Mouse (Mus musculus) MEL (cell line): ENCODE measurements at regions not wholly inside any gene's neighbourhood (a gene's known extent, or its start where the extent isn't known, plus 50 kb on each side); places are given as distances from the start of the nearest gene placed in this dataset.

Experiments used
- DNase-seq: peaks from one replicate; pipeline ENCODE4 v3.0.0; 2011; ENCODE audit warnings: low read depth, low spot score
- H3K27ac ChIP-seq: 2 replicates; pipeline ENCODE4 v1.5.1; 2012; ENCODE audit warnings: low read depth, mild to moderate bottlenecking, control low read depth, low read length, moderate library complexity; ENCODE audit not compliant: control insufficient read depth
- H3K27me3 ChIP-seq, 2 experiments: fragments of 150-350 bp in 1 of 2; sonication (generic) in 1 of 2; 2 replicates each; pipeline ENCODE4 v1.6.1; 2012; ENCODE audit warnings: low read length in 2 of 2, mild to moderate bottlenecking in 2 of 2, improper control_type of control experiment in 1 of 2, moderate library complexity in 1 of 2; ENCODE audit not compliant: insufficient read depth in 2 of 2, control insufficient read depth in 1 of 2
- H3K36me3 ChIP-seq, 2 experiments: 2 replicates each; pipeline ENCODE4 v1.6.1; 2012 to 2014; ENCODE audit warnings: low read length in 2 of 2, improper control_type of control experiment in 1 of 2, inconsistent platforms in 1 of 2, mild to moderate bottlenecking in 1 of 2; ENCODE audit not compliant: insufficient read depth in 2 of 2, control insufficient read depth in 1 of 2
- H3K4me1 ChIP-seq, 2 experiments: fragments of 150-350 bp in 1 of 2; sonication (generic) in 1 of 2; 2 replicates each; pipeline ENCODE4 v1.6.1; 2012; ENCODE audit warnings: low read length in 2 of 2, improper control_type of control experiment in 1 of 2, mild to moderate bottlenecking in 1 of 2; ENCODE audit not compliant: insufficient read depth in 2 of 2, control insufficient read depth in 1 of 2
- H3K4me3 ChIP-seq, 2 experiments: fragments of 150-350 bp in 1 of 2; sonication (generic) in 1 of 2; 2 replicates each; pipeline ENCODE4 v1.5.1; 2012; ENCODE audit warnings: low read depth in 2 of 2, low read length in 2 of 2, mild to moderate bottlenecking in 2 of 2, moderate library complexity in 2 of 2, control low read depth in 1 of 2, improper control_type of control experiment in 1 of 2; ENCODE audit not compliant: control insufficient read depth in 1 of 2, insufficient read depth in 1 of 2
- H3K79me2 ChIP-seq: 2 replicates; pipeline ENCODE4 v1.6.1; 2012; ENCODE audit warnings: mild to moderate bottlenecking, low read length, moderate library complexity; ENCODE audit not compliant: control insufficient read depth, poor library complexity, insufficient read depth
- H3K9ac ChIP-seq: 2 replicates; pipeline ENCODE4 v1.6.1; 2012; ENCODE audit warnings: low read depth, mild to moderate bottlenecking, control low read depth, low read length, moderate library complexity; ENCODE audit not compliant: control insufficient read depth, poor library complexity, severe bottlenecking
- H3K9me3 ChIP-seq: fragments of 150-350 bp; sonication (generic); replicated peaks from 2 replicates; pipeline ENCODE4 v1.6.1; 2012; ENCODE audit warnings: mild to moderate bottlenecking, low read length, improper control_type of control experiment, moderate library complexity; ENCODE audit not compliant: insufficient read depth
- BHLHE40 ChIP-seq: IDR thresholded peaks from 2 replicates; pipeline ENCODE4 v1.6.1; 2012; ENCODE audit warnings: low read depth, mild to moderate bottlenecking, inconsistent platforms, low read length, improper control_type of control experiment, borderline replicate concordance
- CHD2 ChIP-seq: IDR thresholded peaks from 2 replicates; pipeline ENCODE4 v1.6.1; 2011; ENCODE audit warnings: low read length, improper control_type of control experiment
- CTCF ChIP-seq, 3 experiments: IDR thresholded peaks in 2 of 3; conservative IDR thresholded peaks in 1 of 3; 2 replicates each; pipeline ENCODE4 v1.5.1; 2011 to 2012; ENCODE audit warnings: low read length in 3 of 3, low read depth in 2 of 3, mild to moderate bottlenecking in 2 of 3, improper control_type of control experiment in 1 of 3, inconsistent platforms in 1 of 3, mixed read lengths in 1 of 3, moderate library complexity in 1 of 3; ENCODE audit not compliant: control insufficient read depth in 1 of 3, insufficient read depth in 1 of 3, poor library complexity in 1 of 3, severe bottlenecking in 1 of 3
- E2F4 ChIP-seq: IDR thresholded peaks from 2 replicates; pipeline ENCODE4 v1.6.1; 2011; ENCODE audit warnings: low read depth, low read length, improper control_type of control experiment, borderline replicate concordance
- EP300 ChIP-seq, 2 experiments: IDR thresholded peaks; 2 replicates each; pipeline ENCODE4 v1.6.1; 2011; ENCODE audit warnings: improper control_type of control experiment in 2 of 2, low read length in 2 of 2, low read depth in 1 of 2, mild to moderate bottlenecking in 1 of 2
- ETS1 ChIP-seq: IDR thresholded peaks from 2 replicates; pipeline ENCODE4 v1.6.1; 2012; ENCODE audit warnings: low read depth, mild to moderate bottlenecking, inconsistent platforms, low read length, improper control_type of control experiment, moderate library complexity
- GABPA ChIP-seq: IDR thresholded peaks from 2 replicates; pipeline ENCODE4 v1.6.1; 2012; ENCODE audit warnings: low read depth, mild to moderate bottlenecking, inconsistent platforms, low read length, improper control_type of control experiment, moderate library complexity
- GATA1 ChIP-seq: IDR thresholded peaks from 2 replicates; pipeline ENCODE4 v1.6.1; 2011; ENCODE audit warnings: low read depth, low read length, improper control_type of control experiment
- HCFC1 ChIP-seq: IDR thresholded peaks from 2 replicates; pipeline ENCODE4 v1.6.1; 2012; ENCODE audit warnings: low read depth, mild to moderate bottlenecking, inconsistent platforms, low read length, improper control_type of control experiment, moderate library complexity
- KAT2A ChIP-seq: conservative IDR thresholded peaks from 2 replicates; pipeline ENCODE4 v1.6.1; 2012; ENCODE audit warnings: low read depth, low read length, improper control_type of control experiment, inconsistent platforms
- MAFK ChIP-seq: IDR thresholded peaks from 2 replicates; pipeline ENCODE4 v1.6.1; 2011; ENCODE audit warnings: low read depth, mild to moderate bottlenecking, low read length, improper control_type of control experiment, borderline replicate concordance
- MAZ ChIP-seq: IDR thresholded peaks from 2 replicates; pipeline ENCODE4 v1.6.1; 2012; ENCODE audit warnings: low read depth, mild to moderate bottlenecking, inconsistent platforms, low read length, improper control_type of control experiment
- NELFE ChIP-seq: IDR thresholded peaks from 2 replicates; pipeline ENCODE4 v1.6.1; 2011; ENCODE audit warnings: low read depth, low read length, improper control_type of control experiment
- NRF1 ChIP-seq: IDR thresholded peaks from 2 replicates; pipeline ENCODE4 v1.6.1; 2014; ENCODE audit warnings: low read depth, mild to moderate bottlenecking, inconsistent platforms, low read length, improper control_type of control experiment, moderate library complexity; ENCODE audit not compliant: poor library complexity, insufficient read depth, severe bottlenecking
- POLR2AphosphoS2 ChIP-seq: IDR thresholded peaks from 2 replicates; pipeline ENCODE4 v1.6.1; 2011; ENCODE audit warnings: low read length, improper control_type of control experiment
- POLR2AphosphoS5 ChIP-seq: IDR thresholded peaks from 2 replicates; pipeline ENCODE4 v1.6.1; 2012; ENCODE audit warnings: low read depth, borderline replicate concordance, mild to moderate bottlenecking, inconsistent platforms, low read length, moderate library complexity, mixed read lengths
- RAD21 ChIP-seq: IDR thresholded peaks from 2 replicates; pipeline ENCODE4 v1.6.1; 2011; ENCODE audit warnings: mild to moderate bottlenecking, low read depth, low read length, improper control_type of control experiment
- SIN3A ChIP-seq: IDR thresholded peaks from 2 replicates; pipeline ENCODE4 v1.6.1; 2012; ENCODE audit warnings: low read length, improper control_type of control experiment, inconsistent platforms
- TAL1 ChIP-seq: IDR thresholded peaks from 2 replicates; pipeline ENCODE4 v1.6.1; 2012; ENCODE audit warnings: mild to moderate bottlenecking, inconsistent platforms, low read length, moderate library complexity, mixed read lengths
- TCF12 ChIP-seq: IDR thresholded peaks from 2 replicates; pipeline ENCODE4 v1.6.1; 2014; ENCODE audit warnings: low read depth, mild to moderate bottlenecking, inconsistent platforms, low read length, improper control_type of control experiment, moderate library complexity
- UBTF ChIP-seq: IDR thresholded peaks from 2 replicates; pipeline ENCODE4 v1.6.1; 2012; ENCODE audit warnings: low read depth, mild to moderate bottlenecking, inconsistent platforms, low read length, improper control_type of control experiment, moderate library complexity, borderline replicate concordance; ENCODE audit not compliant: insufficient read depth
- USF1 ChIP-seq: IDR thresholded peaks from 2 replicates; pipeline ENCODE4 v1.6.1; 2014; ENCODE audit warnings: low read depth, mild to moderate bottlenecking, inconsistent platforms, low read length, improper control_type of control experiment, moderate library complexity
- USF2 ChIP-seq, 2 experiments: IDR thresholded peaks; 2 replicates each; pipeline ENCODE4 v1.6.1; 2011 to 2012; ENCODE audit warnings: improper control_type of control experiment in 2 of 2, low read length in 2 of 2, borderline replicate concordance in 1 of 2, inconsistent platforms in 1 of 2, low read depth in 1 of 2, mild to moderate bottlenecking in 1 of 2; ENCODE audit not compliant: insufficient read depth in 1 of 2
- ZC3H11A ChIP-seq: IDR thresholded peaks from 2 replicates; pipeline ENCODE4 v1.6.1; 2012; ENCODE audit warnings: low read depth, mild to moderate bottlenecking, inconsistent platforms, low read length, improper control_type of control experiment
- ZKSCAN1 ChIP-seq: IDR thresholded peaks from 2 replicates; pipeline ENCODE4 v1.6.1; 2012; ENCODE audit warnings: low read depth, mild to moderate bottlenecking, inconsistent platforms, low read length, improper control_type of control experiment, moderate library complexity

- H3K36me3 ChIP-seq: no peaks in the 10 kb centered on the region
- H3K27me3 ChIP-seq: no peaks in the 10 kb centered on the region
- no peak for DNase-seq
- H3K4me3 ChIP-seq: no peak overlapping the region
- H3K27ac ChIP-seq: no peak overlapping the region
- H3K9ac ChIP-seq: no peak overlapping the region
- TF ChIP-seq BHLHE40 (no peak), ETS1 (no peak), HCFC1 (no peak), TCF12 (no peak)
- TF ChIP-seq, all 39 proteins: peak for 0
- Histone ChIP-seq H3K4me1 (no peaks in the 10 kb centered on the region), H3K9me3 (no peaks in the 10 kb centered on the region), H3K79me2 (no peaks in the 10 kb centered on the region)
These were observed 1026.5 kb downstream of the Adgrl2 start for GRCm38 (mm10) chr3:147963698-147964476.

- Histone ChIP-seq H3K79me2 (no peaks in the 10 kb centered on the region), H3K4me3 (no peak overlapping the region), H3K4me1 (no peaks in the 10 kb centered on the region), H3K27me3 (no peaks in the 10 kb centered on the region), H3K9me3 (no peaks in the 10 kb centered on the region), H3K36me3 (no peaks in the 10 kb centered on the region), H3K27ac (no peak overlapping the region), H3K9ac (no peak overlapping the region)
- DNase-seq: no peak
- TF ChIP-seq NELFE (no peak), POLR2AphosphoS2 (no peak), CTCF (IDR thresholded peaks at IDR 0.05 in 2 of 3, conservative IDR thresholded peaks at IDR 0.05 in 1 of 3; ENCODE audit: control insufficient read depth in 1 of 3, insufficient read depth in 1 of 3, low read depth in 2 of 3, low read length in 3 of 3, poor library complexity in 1 of 3, severe bottlenecking in 1 of 3) (no peak), BHLHE40 (no peak), EP300 (IDR thresholded peaks at IDR 0.05; ENCODE audit: low read depth in 1 of 2, low read length in 2 of 2) (no peak), ZKSCAN1 (no peak), UBTF (no peak), MAFK (no peak), E2F4 (no peak), GABPA (no peak), ZC3H11A (no peak)
These were observed 1042.2 kb downstream of the Adgrl2 start for GRCm38 (mm10) chr3:147948041-147948592.

GRCm38 (mm10) chr3:147943314-147943713 lies 1047.0 kb downstream of the Adgrl2 start:
- Histone ChIP-seq H3K9me3 (no peaks in the 10 kb centered on the region), H3K4me1 (no peaks in the 10 kb centered on the region), H3K4me3 (no peak overlapping the region), H3K27ac (no peak overlapping the region), H3K27me3 (no peaks in the 10 kb centered on the region), H3K79me2 (no peaks in the 10 kb centered on the region), H3K36me3 (no peaks in the 10 kb centered on the region), H3K9ac (no peak overlapping the region)
- DNase-seq: no peak
- no peak for TF ChIP-seq POLR2AphosphoS2
- no peak for TF ChIP-seq USF2 (IDR thresholded peaks at IDR 0.05; ENCODE audit: borderline replicate concordance in 1 of 2, insufficient read depth in 1 of 2, low read depth in 1 of 2, low read length in 2 of 2)
- TF ChIP-seq UBTF: no peak
- TF ChIP-seq CHD2: no peak
- no peak for TF ChIP-seq USF1
- no peak for TF ChIP-seq TAL1
- TF ChIP-seq NRF1: no peak
- TF ChIP-seq RAD21: no peak
- no peak for TF ChIP-seq GATA1
- no peak for TF ChIP-seq SIN3A
- no peak for TF ChIP-seq NELFE
- no peak for TF ChIP-seq MAZ
- no peak for TF ChIP-seq POLR2AphosphoS5
- TF ChIP-seq KAT2A: no peak
- no peak for TF ChIP-seq BHLHE40
